Mouse (Mus musculus) left cerebral cortex, adult 8-10 months (tissue): ENCODE data around the gene Btbd19. TPM values are rescaled to one million over a fixed set of nuclear protein-coding genes. Genes with fewer than 3 reads are reported as not detected.

Experiments used
- DNase-seq, 2 experiments: peaks; one replicate each; pipeline ENCODE4 v3.0.0; 2022; ENCODE audit warnings: low spot score in 2 of 2
- total RNA-seq, 4 experiments: library from RNA; stranded (reverse); gene quantifications; 2 replicates each; pipeline ENCODE4 v1.2.4; 2022

The Btbd19 gene
- total RNA-seq, 4 experiments from 2014 or later, result 14.1 to 18.8 (median 17.4) TPM

GRCm38 (mm10) chr4:117134601-117134995 is 9.1 kb upstream of the Btbd19 start:
- DNase-seq, result no peak

GRCm38 (mm10) chr4:117133817-117134600 is 8.5 kb upstream of the Btbd19 start, which contains the start of gene Plk3:
Gene Plk3, minus strand, starts transcription at chr4:117133963.
- peak; percentile 96 for DNase-seq

GRCm38 (mm10) chr4:117133366-117133796 is 7.9 kb upstream of the Btbd19 start:
- no peak for DNase-seq

- DNase-seq, result no peak
These were observed 7.2 kb upstream of the Btbd19 start for GRCm38 (mm10) chr4:117132794-117133143.

GRCm38 (mm10) chr4:117131890-117132793 is 6.6 kb upstream of the Btbd19 start:
- no peak for DNase-seq

- no peak for DNase-seq
These were observed 5.7 kb upstream of the Btbd19 start for GRCm38 (mm10) chr4:117131198-117131597.

GRCm38 (mm10) chr4:117130790-117131189 is 5.3 kb upstream of the Btbd19 start:
- no peak for DNase-seq

- no peak for DNase-seq
These were observed 2.6 kb upstream of the Btbd19 start for GRCm38 (mm10) chr4:117127991-117128686.

- DNase-seq, result no peak
These were observed 1.3 kb upstream of the Btbd19 start, which contains the start of gene Tctex1d4 for GRCm38 (mm10) chr4:117126675-117127290. Gene Tctex1d4, plus strand, starts transcription at chr4:117126794.

DNA sequence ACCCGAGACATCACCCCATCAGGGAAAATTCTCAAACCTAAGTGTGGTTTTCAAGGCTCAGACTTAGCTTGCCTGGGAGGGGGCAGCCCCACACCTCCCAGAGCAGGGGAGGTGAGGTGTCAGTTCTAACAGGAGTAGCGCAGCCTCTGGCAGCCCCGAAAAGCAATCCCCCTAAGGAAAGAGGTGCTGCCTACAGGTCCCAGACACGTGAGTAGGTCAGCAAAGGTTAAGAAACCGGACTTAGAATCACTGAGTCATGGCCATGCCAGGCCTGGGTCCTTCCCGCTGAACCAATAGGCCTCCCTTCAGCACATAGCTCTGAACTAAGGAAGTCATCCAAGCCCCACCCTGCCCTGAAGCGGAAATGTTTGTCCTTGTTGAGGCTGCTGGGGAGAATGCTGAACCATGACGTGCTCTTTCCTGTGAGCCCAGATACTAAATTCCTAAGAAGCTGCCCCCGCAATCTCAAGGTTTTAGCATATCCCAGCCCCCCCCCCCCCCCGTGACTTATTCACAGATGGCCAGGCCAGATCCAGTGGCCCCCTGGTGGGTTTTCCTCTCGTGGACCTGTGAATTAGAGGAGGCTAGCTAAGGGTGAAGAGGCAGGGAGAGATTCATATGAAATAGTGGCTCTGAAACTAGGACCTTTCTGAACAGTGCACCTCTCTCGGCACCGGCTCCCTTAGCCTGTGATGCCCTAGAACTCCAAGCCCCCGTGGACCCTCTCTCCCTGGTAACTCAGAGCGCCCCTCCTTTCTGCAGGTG is 567 bp upstream of the Btbd19 start:
- DNase-seq, result no peak

GRCm38 (mm10) chr4:117124518-117125347 is 792 bp downstream of the Btbd19 start:
- no peak for DNase-seq

DNA sequence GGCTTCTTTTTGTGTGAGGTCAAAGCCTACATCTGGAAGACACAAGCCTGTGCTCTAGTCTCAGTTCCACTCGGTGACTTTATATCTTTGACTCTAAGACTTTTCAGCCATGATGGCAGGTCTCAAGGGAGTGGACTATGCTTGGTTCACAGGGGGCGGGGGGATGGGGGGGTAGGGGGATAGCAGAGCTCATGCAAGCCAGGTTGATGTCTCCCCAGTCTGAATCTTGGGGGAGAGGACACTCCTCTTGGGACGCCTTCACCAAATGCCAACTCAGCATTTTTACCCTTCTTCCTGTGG is 1.4 kb downstream of the Btbd19 start:
- no peak for DNase-seq

GRCm38 (mm10) chr4:117123546-117124217 is 1.8 kb downstream of the Btbd19 start:
- no peak for DNase-seq

- no peak for DNase-seq
These were observed 3.3 kb downstream of the Btbd19 start for GRCm38 (mm10) chr4:117122209-117122608.

GRCm38 (mm10) chr4:117120445-117121414 is 4.8 kb downstream of the Btbd19 start:
- DNase-seq, result peak; percentile 85 to 96

DNA sequence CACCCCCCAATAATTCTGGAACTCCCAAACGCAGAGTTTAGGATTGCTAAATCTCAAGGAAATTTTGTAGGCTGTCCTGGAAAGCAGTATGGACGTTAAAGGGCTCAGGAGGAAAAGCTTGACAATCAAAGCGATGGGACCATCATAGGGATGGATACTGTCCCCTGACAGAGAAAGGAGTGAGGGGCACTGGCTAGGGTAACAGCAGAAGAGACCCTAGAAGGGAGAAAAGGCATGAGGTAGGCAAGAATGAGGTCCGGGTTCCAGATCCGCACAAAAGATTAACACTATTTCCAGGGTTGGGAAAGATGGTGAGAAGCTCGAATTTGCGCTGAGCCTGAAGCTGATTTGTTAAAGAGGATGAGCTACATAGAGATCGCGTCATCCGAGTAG is 5.5 kb downstream of the Btbd19 start:
- DNase-seq, result no peak

DNA sequence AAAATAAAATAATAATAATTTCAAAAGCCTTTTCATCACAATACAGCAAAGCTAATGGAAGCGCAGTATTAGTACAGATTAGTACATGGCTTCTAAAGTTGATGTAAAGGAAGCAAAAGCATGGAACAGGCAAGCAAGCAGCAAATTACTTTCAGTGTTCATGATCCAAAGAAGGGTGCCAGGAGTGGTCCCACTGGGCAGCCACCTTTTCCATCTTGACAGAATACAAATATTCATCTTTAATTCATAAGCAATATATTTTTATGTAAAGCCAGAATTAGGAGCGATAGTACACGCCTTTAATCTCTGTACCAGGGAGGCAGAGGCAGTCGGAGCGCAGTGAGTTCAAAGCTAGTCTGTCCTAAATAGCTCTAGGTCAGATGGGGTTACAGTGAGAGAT is 5.9 kb downstream of the Btbd19 start:
- no peak for DNase-seq

DNA sequence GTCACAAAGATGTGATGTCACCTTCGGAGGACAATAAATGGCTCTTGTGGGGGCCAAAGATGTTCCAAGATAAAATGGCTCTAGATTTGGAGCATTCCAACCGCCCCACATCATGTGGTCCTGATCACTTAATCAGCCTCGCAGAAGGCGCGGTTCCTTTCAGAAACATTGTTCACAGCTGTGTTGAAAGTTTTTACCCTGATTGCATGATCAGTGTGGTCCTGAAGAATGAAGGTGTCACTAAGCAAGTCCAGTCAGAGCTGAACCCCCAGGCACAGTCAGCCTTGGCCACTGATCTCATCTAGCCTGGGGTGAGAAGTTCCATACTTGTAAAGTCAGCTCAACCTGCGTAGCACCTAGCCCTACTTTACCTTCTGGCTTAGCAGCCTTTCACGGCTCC is 7.6 kb downstream of the Btbd19 start:
- DNase-seq, result no peak
